Mouse (Mus musculus) embryonic facial prominence, embryonic 12.5 days (tissue): ENCODE measurements at regions not wholly inside any gene's neighbourhood (a gene's known extent, or its start where the extent isn't known, plus 50 kb on each side); places are given as distances from the start of the nearest gene placed in this dataset.

Experiments used
- ATAC-seq: fragments of 200-750 bp; cut with Nextera tagmentation; 2 replicates; pipeline ENCODE4 v1.8.0; 2017; ENCODE audit not compliant: insufficient number of reproducible peaks, insufficient read depth, low FRiP score, low TSS enrichment
- H3K27ac ChIP-seq: fragments of 300-500 bp; sonication (generic); 2 replicates; pipeline ENCODE4 v1.5.1; 2016; ENCODE audit warnings: mild to moderate bottlenecking
- H3K27me3 ChIP-seq: fragments of 300-500 bp; sonication (generic); 2 replicates; pipeline ENCODE4 v1.6.1; 2016; ENCODE audit warnings: mild to moderate bottlenecking, moderate library complexity
- H3K36me3 ChIP-seq: fragments of 300-500 bp; sonication (generic); 2 replicates; pipeline ENCODE4 v1.6.1; 2016; ENCODE audit warnings: mild to moderate bottlenecking
- H3K4me1 ChIP-seq: fragments of 300-500 bp; sonication (generic); 2 replicates; pipeline ENCODE4 v1.6.1; 2016
- H3K4me2 ChIP-seq: fragments of 300-500 bp; sonication (generic); replicated peaks from 2 replicates; pipeline ENCODE4 v1.6.1; 2016; ENCODE audit warnings: mild to moderate bottlenecking, moderate library complexity
- H3K4me3 ChIP-seq: fragments of 300-500 bp; sonication (generic); 2 replicates; pipeline ENCODE4 v1.5.1; 2016; ENCODE audit warnings: mild to moderate bottlenecking
- H3K9ac ChIP-seq: fragments of 300-500 bp; sonication (generic); 2 replicates; pipeline ENCODE4 v1.6.1; 2016; ENCODE audit warnings: mild to moderate bottlenecking, moderate library complexity
- H3K9me3 ChIP-seq: fragments of 300-500 bp; sonication (generic); 2 replicates; pipeline ENCODE4 v1.6.1; 2016; ENCODE audit warnings: mild to moderate bottlenecking, moderate library complexity
- WGBS: fragments of 180-500 bp; shearing (Covaris S2); methylation state at CpG from one replicate; pipeline ENCODE4 v1.1.7; 2016; 5-methylcytosine and 5-hydroxymethylcytosine counted together

- Histone ChIP-seq H3K9me3 (no peaks in the 10 kb centered on the region), H3K4me2 (no peak overlapping the region), H3K27ac (no peak overlapping the region), H3K9ac (no peak overlapping the region), H3K27me3 (no peaks in the 10 kb centered on the region), H3K4me3 (no peak overlapping the region), H3K36me3 (no peaks in the 10 kb centered on the region), H3K4me1 (no peaks in the 10 kb centered on the region)
- WGBS = 85% methylated on average over 1 of the region's 1 CpGs
- no peak for ATAC-seq
These were observed 209.5 kb upstream of the Rag2 start for GRCm38 (mm10) chr2:101415002-101415401.

DNA sequence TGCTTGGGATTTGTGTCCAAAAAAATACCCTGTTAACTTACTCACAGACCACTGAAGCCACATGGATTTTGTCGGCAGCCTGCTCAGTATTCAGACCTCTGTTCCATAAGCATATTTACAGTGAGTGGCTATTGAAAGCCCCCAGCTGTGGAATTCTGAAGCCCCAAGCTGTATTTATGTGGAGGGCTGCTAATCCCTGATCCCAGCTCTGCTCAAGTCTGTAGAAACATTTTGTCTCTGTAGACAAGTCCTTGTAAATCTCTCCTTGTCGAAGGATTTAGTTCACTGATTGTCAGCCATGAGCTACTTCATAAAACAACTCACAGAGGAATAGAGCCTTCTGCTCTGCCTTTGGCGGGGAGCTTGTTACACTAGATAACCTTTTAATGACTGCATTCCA is 207.8 kb upstream of the Rag2 start:
- Histone ChIP-seq H3K36me3 (no peaks in the 10 kb centered on the region), H3K27me3 (no peaks in the 10 kb centered on the region), H3K9me3 (no peaks in the 10 kb centered on the region), H3K9ac (no peak overlapping the region), H3K27ac (no peak overlapping the region), H3K4me2 (no peak overlapping the region), H3K4me1 (no peaks in the 10 kb centered on the region), H3K4me3 (no peak overlapping the region)
- whole genome bisulfite sequencing = 72% methylated on average over 3 of the region's 3 CpGs
- ATAC-seq = no peak

DNA sequence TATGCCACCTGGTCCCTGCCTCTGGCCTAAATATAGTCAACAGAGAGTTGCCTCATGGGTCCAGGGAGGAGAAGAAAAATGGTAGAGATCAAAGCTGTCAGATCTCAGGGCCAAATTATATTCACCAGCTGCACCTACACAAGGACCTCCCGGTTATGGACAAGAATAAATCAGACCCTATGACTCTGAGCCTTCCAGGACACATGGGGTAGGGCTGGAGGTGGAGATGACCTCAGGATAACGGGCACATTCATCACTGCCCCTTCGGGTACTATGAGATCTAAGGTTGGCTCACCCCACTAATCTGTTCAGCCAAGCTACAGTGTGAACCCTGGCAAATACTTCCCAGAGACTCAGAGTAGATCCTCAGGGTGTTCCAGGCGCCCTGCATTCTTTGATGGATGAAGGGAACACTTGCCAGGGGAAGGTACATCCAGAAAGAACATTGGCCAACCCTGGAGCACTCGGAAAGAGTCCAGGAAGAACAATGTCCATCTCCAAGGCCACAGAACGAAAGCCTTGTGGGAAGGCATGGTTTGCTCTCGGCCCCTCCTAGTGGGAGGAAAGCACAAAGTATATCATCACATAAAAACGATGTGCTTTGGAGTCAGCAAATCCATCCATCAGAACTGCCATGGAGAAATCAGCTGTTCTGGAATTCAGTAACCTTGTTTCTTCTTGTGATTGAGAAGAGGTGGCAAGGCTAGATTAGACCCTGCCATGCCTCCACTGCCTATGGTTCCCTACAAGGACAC is 191.2 kb upstream of the Rag2 start:
- ATAC-seq = no peak
- H3K9me3 ChIP-seq = no peaks in the 10 kb centered on the region
- WGBS = 84% methylated on average over 8 of the region's 8 CpGs
- H3K27ac ChIP-seq = no peak overlapping the region
- no peak overlapping the region for H3K9ac ChIP-seq
- no peaks in the 10 kb centered on the region for H3K36me3 ChIP-seq
- H3K4me3 ChIP-seq = no peak overlapping the region
- no peak overlapping the region for H3K4me2 ChIP-seq
- H3K27me3 ChIP-seq = no peaks in the 10 kb centered on the region
- H3K4me1 ChIP-seq = no peaks in the 10 kb centered on the region

GRCm38 (mm10) chr2:101440231-101440630 is 184.3 kb upstream of the Rag2 start:
- Histone ChIP-seq H3K4me2 (no peak overlapping the region), H3K36me3 (no peaks in the 10 kb centered on the region), H3K27me3 (no peaks in the 10 kb centered on the region), H3K9me3 (no peaks in the 10 kb centered on the region), H3K9ac (no peak overlapping the region), H3K4me3 (no peak overlapping the region), H3K4me1 (no peaks in the 10 kb centered on the region), H3K27ac (no peak overlapping the region)
- no peak for ATAC-seq
- 77% methylated on average over 5 of the region's 5 CpGs for WGBS

DNA sequence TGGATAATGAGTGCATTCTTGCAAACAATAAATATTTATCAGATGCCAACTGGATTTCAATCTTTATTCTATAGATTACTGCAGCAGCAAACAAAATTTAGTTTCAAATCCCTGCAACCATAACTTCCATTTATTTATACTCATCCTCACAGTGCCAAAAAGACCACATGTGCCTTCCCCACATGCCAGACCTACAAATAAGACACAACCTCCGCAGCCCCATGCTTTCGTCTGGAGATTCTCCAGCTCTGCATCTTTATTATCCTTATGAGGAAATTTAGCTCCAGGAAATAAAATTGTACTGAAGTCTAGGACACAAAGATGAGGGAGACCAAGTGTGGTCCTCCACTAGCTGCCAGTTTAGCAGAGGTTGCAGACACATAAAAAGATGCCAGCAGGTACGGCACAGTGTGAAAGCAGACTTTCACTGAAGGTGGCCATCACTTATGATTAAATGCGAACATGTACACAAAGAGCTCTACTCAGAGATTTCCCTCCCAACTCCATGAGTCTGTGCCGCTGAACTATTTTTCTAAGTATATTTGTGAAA is 183.4 kb upstream of the Rag2 start:
- H3K4me2 ChIP-seq = no peak overlapping the region
- H3K9me3 ChIP-seq = no peaks in the 10 kb centered on the region
- no peaks in the 10 kb centered on the region for H3K27me3 ChIP-seq
- no peak overlapping the region for H3K27ac ChIP-seq
- no peak overlapping the region for H3K4me3 ChIP-seq
- no peak for ATAC-seq
- no peaks in the 10 kb centered on the region for H3K4me1 ChIP-seq
- H3K36me3 ChIP-seq = no peaks in the 10 kb centered on the region
- 87% methylated on average over 5 of the region's 5 CpGs for WGBS
- no peak overlapping the region for H3K9ac ChIP-seq

DNA sequence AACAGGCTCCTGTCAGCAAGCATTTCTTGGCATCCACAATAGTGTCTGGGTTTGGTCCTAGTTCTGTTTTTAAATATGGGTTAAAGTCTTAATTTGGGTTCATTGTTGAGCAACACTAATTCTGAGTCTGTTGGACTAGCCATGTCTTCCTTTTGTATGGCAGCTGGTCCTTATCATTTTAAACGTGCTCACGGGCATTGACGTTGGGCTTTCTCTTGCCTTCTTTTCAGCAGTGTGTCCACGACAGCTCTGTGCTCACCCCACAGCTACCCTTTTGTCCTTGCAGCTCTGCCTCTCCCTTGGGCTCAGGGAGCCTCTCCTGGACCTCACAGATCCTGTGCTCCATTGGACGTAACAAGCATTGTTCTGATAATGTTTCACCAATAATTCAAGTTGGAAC is 168.9 kb upstream of the Rag2 start:
- Histone ChIP-seq H3K36me3 (no peaks in the 10 kb centered on the region), H3K4me2 (no peak overlapping the region), H3K9me3 (no peaks in the 10 kb centered on the region), H3K27ac (no peak overlapping the region), H3K27me3 (no peaks in the 10 kb centered on the region), H3K4me1 (no peaks in the 10 kb centered on the region), H3K9ac (no peak overlapping the region), H3K4me3 (no peak overlapping the region)
- ATAC-seq = no peak
- WGBS = 83% methylated on average over 5 of the region's 5 CpGs

DNA sequence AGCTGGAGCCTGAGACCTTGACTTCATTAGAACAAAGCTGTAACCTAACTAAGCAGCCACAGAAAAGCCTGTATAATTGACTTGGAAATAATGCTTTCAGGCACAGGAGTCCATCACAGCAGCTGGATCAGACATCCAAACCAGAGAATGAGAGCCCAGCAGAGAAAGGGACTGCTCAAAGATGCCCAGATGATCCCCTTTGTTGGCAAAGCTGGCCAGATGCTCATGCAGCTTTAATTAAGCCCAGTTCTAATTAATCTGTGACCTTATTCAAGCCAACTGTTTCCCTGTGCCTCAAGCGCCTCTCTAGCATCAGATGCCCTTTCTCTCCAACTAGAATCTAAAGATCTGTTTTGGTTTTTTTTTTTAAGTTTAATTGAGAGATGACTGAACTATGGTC is 165.6 kb upstream of the Rag2 start:
- Histone ChIP-seq H3K9ac (no peak overlapping the region), H3K4me1 (no peaks in the 10 kb centered on the region), H3K4me2 (no peak overlapping the region), H3K27me3 (no peaks in the 10 kb centered on the region), H3K27ac (no peak overlapping the region), H3K36me3 (no peaks in the 10 kb centered on the region), H3K4me3 (no peak overlapping the region), H3K9me3 (no peaks in the 10 kb centered on the region)
- no peak for ATAC-seq
- 63% methylated on average over 1 of the region's 1 CpGs for WGBS

GRCm38 (mm10) chr2:101462450-101462849 is 162.1 kb upstream of the Rag2 start:
- H3K36me3 ChIP-seq = no peaks in the 10 kb centered on the region
- 84% methylated on average over 1 of the region's 1 CpGs for WGBS
- no peak overlapping the region for H3K4me2 ChIP-seq
- no peak overlapping the region for H3K27ac ChIP-seq
- H3K4me1 ChIP-seq = no peaks in the 10 kb centered on the region
- H3K4me3 ChIP-seq = no peak overlapping the region
- H3K9me3 ChIP-seq = no peaks in the 10 kb centered on the region
- no peaks in the 10 kb centered on the region for H3K27me3 ChIP-seq
- no peak overlapping the region for H3K9ac ChIP-seq
- no peak for ATAC-seq

DNA sequence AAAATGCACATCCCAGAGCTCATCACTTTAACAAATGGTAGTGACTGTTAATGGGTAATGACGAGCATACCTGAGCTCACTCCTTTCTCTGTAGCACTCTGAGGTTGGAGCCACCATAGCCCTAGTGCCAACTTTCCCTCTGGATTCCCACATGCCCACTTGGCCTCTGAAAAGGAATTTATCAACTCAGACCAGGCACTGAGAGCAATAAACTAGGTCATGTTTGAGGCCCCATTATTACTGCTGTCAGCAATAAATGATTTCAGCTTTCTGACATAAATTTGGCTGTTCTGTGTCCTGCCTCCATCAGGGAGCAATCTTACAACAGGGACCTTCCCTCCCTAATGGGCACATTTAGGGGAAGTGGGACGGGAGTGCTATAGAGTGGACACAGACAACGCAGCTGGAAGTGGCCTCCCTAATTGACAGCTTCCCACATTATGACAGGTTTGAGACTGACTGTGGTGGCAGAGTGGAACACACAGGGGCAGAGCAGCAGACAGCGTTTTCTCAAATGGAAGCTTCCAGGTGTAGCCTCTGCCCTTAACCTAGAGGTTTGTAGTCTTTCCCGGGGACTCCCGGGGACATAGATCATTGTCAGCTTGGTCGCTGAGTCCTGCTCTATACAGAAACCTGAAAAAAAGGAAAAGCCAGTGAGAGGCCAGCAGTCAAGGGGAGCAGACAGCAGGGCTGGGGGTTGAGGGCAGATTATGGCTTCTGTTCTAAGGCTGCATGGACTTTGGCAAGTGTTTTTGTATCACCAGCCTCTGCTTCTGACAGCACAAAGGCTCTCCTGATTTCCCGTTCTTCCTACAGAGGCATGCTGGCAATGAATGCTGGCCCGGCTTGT is 160.0 kb upstream of the Rag2 start:
- H3K9me3 ChIP-seq = no peaks in the 10 kb centered on the region
- ATAC-seq = no peak

DNA sequence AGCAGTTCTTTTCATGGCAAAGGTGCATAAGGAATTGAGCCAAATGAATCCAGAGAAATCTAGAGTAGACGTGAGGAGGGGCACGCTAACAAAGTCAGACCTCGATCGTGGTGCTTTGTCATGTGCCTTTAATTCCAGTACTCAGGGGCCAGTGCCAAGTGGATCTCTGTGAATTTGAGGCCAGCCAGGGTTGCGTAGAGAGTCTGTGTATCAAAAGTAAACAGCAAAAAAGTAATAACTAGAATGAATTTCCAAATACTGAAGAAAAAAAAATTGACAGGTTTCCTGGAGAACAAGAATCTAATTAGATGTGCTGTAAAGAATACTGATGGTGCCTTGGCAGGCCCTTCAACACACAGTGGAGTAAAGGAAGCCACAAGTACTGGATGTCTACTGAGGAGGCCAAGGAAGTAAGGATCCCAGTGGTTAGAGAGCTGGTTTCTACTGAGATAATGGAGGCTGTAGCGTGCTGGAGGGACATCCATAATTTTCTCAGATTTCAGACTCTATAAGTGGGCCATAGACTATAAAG is 153.9 kb upstream of the Rag2 start:
- Histone ChIP-seq H3K4me1 (no peaks in the 10 kb centered on the region), H3K4me2 (no peak overlapping the region), H3K27ac (no peak overlapping the region), H3K9me3 (no peaks in the 10 kb centered on the region), H3K4me3 (no peak overlapping the region), H3K27me3 (no peaks in the 10 kb centered on the region), H3K9ac (no peak overlapping the region), H3K36me3 (no peaks in the 10 kb centered on the region)
- no peak for ATAC-seq
- WGBS = 87% methylated on average over 6 of the region's 6 CpGs

More for the DNA sequence above, 160.0 kb upstream of the Rag2 start:
- H3K4me1 ChIP-seq = no peaks in the 10 kb centered on the region
- H3K9ac ChIP-seq = no peak overlapping the region
- H3K4me3 ChIP-seq = no peak overlapping the region
- H3K27me3 ChIP-seq = no peaks in the 10 kb centered on the region
- H3K36me3 ChIP-seq = no peaks in the 10 kb centered on the region
- no peak overlapping the region for H3K27ac ChIP-seq
- H3K4me2 ChIP-seq = no peak overlapping the region
- WGBS = 73% methylated on average over 9 of the region's 9 CpGs

DNA sequence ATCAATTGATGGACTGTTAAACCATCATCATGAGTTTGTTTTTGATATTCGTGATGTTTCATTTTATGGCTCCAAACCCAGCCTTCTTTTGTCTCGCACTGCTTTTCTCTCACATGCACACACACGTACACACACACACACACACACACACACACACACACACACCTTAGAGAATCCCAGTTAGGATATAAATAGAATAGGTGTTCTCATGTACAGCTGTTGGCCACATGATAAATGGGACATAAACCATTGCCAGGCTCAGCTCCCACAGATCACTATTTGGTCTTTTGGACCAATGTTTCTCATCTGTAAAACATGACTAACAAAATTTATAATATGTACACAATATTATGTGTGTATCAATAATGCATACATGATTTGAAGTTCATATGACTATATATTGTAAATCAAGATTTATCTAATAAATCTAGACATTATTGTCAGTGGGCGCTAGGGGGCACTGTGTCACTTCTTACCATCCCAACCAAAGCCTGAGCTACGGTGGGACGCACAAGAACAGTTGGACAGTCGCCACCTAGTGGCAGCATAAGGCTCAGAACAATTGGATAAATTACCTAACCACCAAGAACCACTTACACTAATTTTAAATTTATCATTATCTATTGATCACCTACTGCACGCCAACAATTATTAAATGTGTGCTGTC is 151.9 kb upstream of the Rag2 start:
- no peaks in the 10 kb centered on the region for H3K36me3 ChIP-seq
- H3K9me3 ChIP-seq = no peaks in the 10 kb centered on the region
- H3K9ac ChIP-seq = no peak overlapping the region
- H3K4me1 ChIP-seq = no peaks in the 10 kb centered on the region
- H3K27ac ChIP-seq = no peak overlapping the region
- H3K4me2 ChIP-seq = no peak overlapping the region
- ATAC-seq = no peak
- 30% methylated on average over 8 of the region's 8 CpGs for WGBS
- no peak overlapping the region for H3K4me3 ChIP-seq
- no peaks in the 10 kb centered on the region for H3K27me3 ChIP-seq
